ENCODE assay signal across 8 mouse cellular contexts in the genomic region with DNA sequence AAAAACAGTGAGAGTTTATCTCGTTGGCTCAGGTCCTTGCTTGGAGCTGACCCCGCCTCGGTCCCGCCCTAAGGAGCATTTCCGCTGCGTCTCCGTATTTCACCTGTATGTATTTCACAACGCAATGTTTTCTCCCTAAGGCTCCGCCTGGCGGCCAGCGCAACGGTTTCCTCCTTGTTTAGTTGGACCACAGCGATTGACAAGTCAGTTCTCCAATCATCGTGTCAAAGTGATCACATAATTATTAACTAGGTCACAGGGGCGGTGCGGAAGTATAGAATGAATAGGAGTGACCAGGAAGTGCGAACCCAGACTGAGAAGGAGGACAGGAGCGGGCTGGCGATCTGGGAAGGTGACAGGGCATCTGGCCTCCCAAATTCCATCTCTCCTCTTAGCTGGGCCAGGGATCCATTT. TPM values are rescaled to one million over a fixed set of nuclear protein-coding genes. Genes with fewer than 3 reads are reported as not detected.
DNase-seq lines count a peak whose midpoint lies in the region; ATAC-seq and TF ChIP-seq lines count a peak whose summit lies in the region.

Gene Prr13, plus strand, starts transcription at position 125 of the 414 bp plus-strand sequence.

- peak within 1 kb of the TSS; percentile 59 for H3K27ac ChIP-seq in forebrain, embryonic 10.5 days
- H3K27ac ChIP-seq in heart, embryonic 15.5 days: peak within 1 kb of the TSS; percentile 47
- peak within 1 kb of the TSS; percentile 87 for H3K27ac ChIP-seq in liver, embryonic 14.5 days
- H3K27ac ChIP-seq in neural tube, embryonic 11.5 days (ENCODE audit: low read depth, low read length): no peak within 1 kb of the TSS
- peak within 1 kb of the TSS; percentile 83 for H3K27ac ChIP-seq in stomach, postnatal 0 days (replicated peaks)

- peak within 1 kb of the TSS; percentile 69 for H3K4me2 ChIP-seq in heart, embryonic 15.5 days
- H3K4me2 ChIP-seq in liver, embryonic 14.5 days (ENCODE audit: low read depth): peak within 1 kb of the TSS; percentile 88
- H3K4me2 ChIP-seq in neural tube, embryonic 11.5 days (ENCODE audit: low read depth): peak within 1 kb of the TSS; percentile 41
- peak within 1 kb of the TSS; percentile 62 for H3K4me2 ChIP-seq in stomach, postnatal 0 days (replicated peaks; ENCODE audit: low read depth)

- H3K27me3 ChIP-seq in forebrain, embryonic 10.5 days (ENCODE audit: poor library complexity, severe bottlenecking): no peaks in the 10 kb centered on the region
- no peaks in the 10 kb centered on the region for H3K27me3 ChIP-seq in heart, embryonic 15.5 days
- no peaks in the 10 kb centered on the region for H3K27me3 ChIP-seq in liver, embryonic 14.5 days (ENCODE audit: control insufficient read depth, insufficient read depth, low read length)
- no peaks in the 10 kb centered on the region for H3K27me3 ChIP-seq in neural tube, embryonic 11.5 days (ENCODE audit: control insufficient read depth, insufficient read depth, low read length)
- no peaks in the 10 kb centered on the region for H3K27me3 ChIP-seq in stomach, postnatal 0 days (ENCODE audit: control insufficient read depth, insufficient read depth, low read length)

- under 1% methylated on average over 19 of the region's 19 CpGs for WGBS in forebrain, embryonic 10.5 days
- under 1% methylated on average over 19 of the region's 19 CpGs for WGBS in heart, embryonic 15.5 days
- WGBS in liver, embryonic 14.5 days (ENCODE audit: insufficient replicate concordance): under 1% methylated on average over 19 of the region's 19 CpGs
- WGBS in neural tube, embryonic 11.5 days: under 1% methylated on average over 19 of the region's 19 CpGs
- under 1% methylated on average over 19 of the region's 19 CpGs for WGBS in stomach, postnatal 0 days

- peak; percentile 70 to 80 for DNase-seq in CD8-positive naive resting alpha-beta T cell, adult 2 months (ENCODE audit: low read depth in 2 of 2, low spot score in 2 of 2)
- peak; percentile 97 for DNase-seq in c-Kit-positive CD71-negative TER-119-negative erythroid progenitor cells, embryonic 14.5 days (ENCODE audit: low read depth)
- DNase-seq in forebrain, embryonic 10.5 days (ENCODE audit: extremely low spot score, low spot score): peak; percentile 86
- DNase-seq in kidney, postnatal 25 days: peak; percentile 97
- peak; percentile 91 to 95 (median 94) for DNase-seq in liver, embryonic 14.5 days (ENCODE audit: low read depth in 3 of 3, low spot score in 3 of 3)
- peak; percentile 82 for DNase-seq in neural tube, embryonic 11.5 days (ENCODE audit: low spot score)
- DNase-seq in stomach, postnatal 0 days (ENCODE audit: low spot score): peak; percentile 96

- H3K9ac ChIP-seq in heart, embryonic 15.5 days: peak within 1 kb of the TSS; percentile 58
- H3K9ac ChIP-seq in liver, embryonic 14.5 days (replicated peaks): peak within 1 kb of the TSS; percentile 43
- H3K9ac ChIP-seq in neural tube, embryonic 11.5 days (ENCODE audit: low read length): peak within 1 kb of the TSS; percentile 1; the same call in 1 of the 2 replicates
- peak within 1 kb of the TSS; percentile 56 for H3K9ac ChIP-seq in stomach, postnatal 0 days (ENCODE audit: low read length)

- no peaks in the 10 kb centered on the region for H3K9me3 ChIP-seq in forebrain, embryonic 10.5 days
- no peaks in the 10 kb centered on the region for H3K9me3 ChIP-seq in heart, embryonic 15.5 days (replicated peaks)
- H3K9me3 ChIP-seq in liver, embryonic 14.5 days (ENCODE audit: control insufficient read depth, low read length): no peaks in the 10 kb centered on the region
- no peaks in the 10 kb centered on the region for H3K9me3 ChIP-seq in neural tube, embryonic 11.5 days (ENCODE audit: control insufficient read depth, low read length)
- no peaks in the 10 kb centered on the region for H3K9me3 ChIP-seq in stomach, postnatal 0 days (ENCODE audit: control insufficient read depth, low read length)

- TF ChIP-seq CTCF in liver, embryonic 14.5 days (IDR thresholded peaks at IDR 0.05; ENCODE audit: low read depth): peak; percentile 82
- TF ChIP-seq CTCF in stomach, postnatal 0 days (IDR thresholded peaks at IDR 0.05; ENCODE audit: low read depth): peak; percentile 87

- H3K4me3 ChIP-seq in forebrain, embryonic 10.5 days: peak within 1 kb of the TSS; percentile 49
- H3K4me3 ChIP-seq in heart, embryonic 15.5 days: peak within 1 kb of the TSS; percentile 58
- peak within 1 kb of the TSS; percentile 55 to 75 for H3K4me3 ChIP-seq in liver, embryonic 14.5 days (ENCODE audit: insufficient read depth in 1 of 2, low read depth in 2 of 2, low read length in 2 of 2)
- peak within 1 kb of the TSS; percentile 30 for H3K4me3 ChIP-seq in neural tube, embryonic 11.5 days (ENCODE audit: low read depth, low read length)
- peak within 1 kb of the TSS; percentile 43 for H3K4me3 ChIP-seq in stomach, postnatal 0 days (ENCODE audit: low read depth, low read length)

- no peak for TF ChIP-seq EP300 in liver, embryonic 14.5 days (IDR thresholded peaks at IDR 0.05; ENCODE audit: low read depth)
- no peak for TF ChIP-seq EP300 in stomach, postnatal 0 days (optimal IDR thresholded peaks at IDR 0.05)

- peaks cover 29% of the 10 kb centered on the region for H3K4me1 ChIP-seq in forebrain, embryonic 10.5 days
- peaks cover 22% of the 10 kb centered on the region for H3K4me1 ChIP-seq in heart, embryonic 15.5 days (replicated peaks)
- peaks cover 40 to 45% of the 10 kb centered on the region in 2 experiments for H3K4me1 ChIP-seq in liver, embryonic 14.5 days (replicated peaks; ENCODE audit: control insufficient read depth in 2 of 2, insufficient read depth in 2 of 2, low read length in 1 of 2)
- H3K4me1 ChIP-seq in neural tube, embryonic 11.5 days (ENCODE audit: control insufficient read depth, insufficient read depth, low read length): no peaks in the 10 kb centered on the region
- no peaks in the 10 kb centered on the region for H3K4me1 ChIP-seq in stomach, postnatal 0 days (replicated peaks; ENCODE audit: control insufficient read depth, insufficient read depth)

- ATAC-seq in heart, embryonic 15.5 days (replicated peaks; ENCODE audit: insufficient number of reproducible peaks, insufficient read depth, low FRiP score, low read depth): peak; percentile 81
- peak; percentile 79 for ATAC-seq in liver, embryonic 14.5 days (ENCODE audit: insufficient read depth)
- peak; percentile 48; the same call in 1 of the 2 replicates for ATAC-seq in neural tube, embryonic 11.5 days (ENCODE audit: insufficient read depth, low FRiP score, low TSS enrichment)
- peak; percentile 87 for ATAC-seq in stomach, postnatal 0 days (ENCODE audit: low FRiP score, low TSS enrichment)

- peaks cover 14% of the 10 kb centered on the region for H3K36me3 ChIP-seq in forebrain, embryonic 10.5 days (replicated peaks)
- H3K36me3 ChIP-seq in heart, embryonic 15.5 days: peaks cover 6% of the 10 kb centered on the region
- H3K36me3 ChIP-seq in liver, embryonic 14.5 days (replicated peaks; ENCODE audit: control insufficient read depth, insufficient read depth, low read depth): no peaks in the 10 kb centered on the region; the same call in 1 of the 2 replicates
- no peaks in the 10 kb centered on the region for H3K36me3 ChIP-seq in neural tube, embryonic 11.5 days (ENCODE audit: control insufficient read depth, insufficient read depth, low read length)
- no peaks in the 10 kb centered on the region for H3K36me3 ChIP-seq in stomach, postnatal 0 days (ENCODE audit: control insufficient read depth, insufficient read depth, low read length)

RNA-seq across cellular contexts. Expression of gene Prr13, which starts in this region (rescaled TPM):
- 70.7 and 74.6 TPM in 2 replicates for polyA plus RNA-seq in forebrain, embryonic 10.5 days (2016; fragmentation: Nextera tagmentation; extraction: Ambion mirVana)
- polyA plus RNA-seq in heart, embryonic 15.5 days (2015; fragmentation: Nextera tagmentation; extraction: Ambion mirVana): 87.9 and 91.2 TPM in 2 replicates
- 69.0 and 84.6 TPM in 2 replicates for polyA plus RNA-seq in liver, embryonic 14.5 days (2012; rRNA removed)
- polyA plus RNA-seq in liver, embryonic 14.5 days (2014; fragmentation: Nextera tagmentation; extraction: Ambion mirVana): 111 and 117 TPM in 2 replicates
- polyA plus RNA-seq in neural tube, embryonic 11.5 days (2014; fragmentation: Nextera tagmentation; extraction: Ambion mirVana): 80.9 and 88.6 TPM in 2 replicates
- polyA plus RNA-seq in stomach, postnatal 0 days (2015; fragmentation: Nextera tagmentation; extraction: Ambion mirVana): 339 and 365 TPM in 2 replicates

Comparison
In these comparisons a context has a peak if more than half of its experiments do, and no peak if none do; other contexts are left out.
1. H3K9ac ChIP-seq: peak in every context shown above with its lines; median percentile 58 in heart, embryonic 15.5 days; 56 in stomach, postnatal 0 days; 43 in liver, embryonic 14.5 days; 1 in neural tube, embryonic 11.5 days.